In genomic region chr2:163787086-163787485, GRCm38 (mm10) we compare ENCODE assay signal across 19 mouse cellular contexts. TPM values are rescaled to one million over a fixed set of nuclear protein-coding genes. Genes with fewer than 3 reads are reported as not detected.
"Had no signal": no experiment of that assay in that cellular context is flagged by ENCODE, and none has a peak within 500 bp of the region (broad histone marks: within the 10 kb centered on the region; RNA-seq: fewer than 3 reads in every experiment).

No protein-coding gene starts in this region.

- H3K36me3 ChIP-seq: embryonic facial prominence, embryonic 10.5 days; embryonic facial prominence, embryonic 12.5 days; embryonic facial prominence, embryonic 13.5 days; embryonic facial prominence, embryonic 15.5 days; forebrain, embryonic 10.5 days; forebrain, embryonic 12.5 days; forebrain, embryonic 15.5 days; heart, embryonic 10.5 days had no signal

- H3K9ac ChIP-seq: embryonic facial prominence, embryonic 12.5 days; embryonic facial prominence, embryonic 13.5 days; embryonic facial prominence, embryonic 15.5 days; forebrain, embryonic 12.5 days; forebrain, embryonic 13.5 days; forebrain, embryonic 15.5 days; forebrain, postnatal 0 days had no signal

- ATAC-seq: forebrain, embryonic 15.5 days; forebrain, embryonic 16.5 days had no signal

- DNase-seq: gastrocnemius, postnatal 10 days; gastrocnemius, postnatal 14 days had no signal

- H3K4me1 ChIP-seq: embryonic facial prominence, embryonic 10.5 days; embryonic facial prominence, embryonic 12.5 days; embryonic facial prominence, embryonic 13.5 days; embryonic facial prominence, embryonic 15.5 days; forebrain, embryonic 10.5 days; forebrain, embryonic 12.5 days; forebrain, embryonic 13.5 days; forebrain, embryonic 15.5 days had no signal

- H3K4me2 ChIP-seq: embryonic facial prominence, embryonic 12.5 days; embryonic facial prominence, embryonic 13.5 days; embryonic facial prominence, embryonic 15.5 days; forebrain, embryonic 12.5 days; forebrain, embryonic 13.5 days; forebrain, embryonic 15.5 days had no signal

- H3K27me3 ChIP-seq: embryonic facial prominence, embryonic 12.5 days; embryonic facial prominence, embryonic 13.5 days; embryonic facial prominence, embryonic 15.5 days; forebrain, embryonic 12.5 days; forebrain, embryonic 13.5 days; forebrain, embryonic 15.5 days had no signal

- H3K4me3 ChIP-seq: embryonic facial prominence, embryonic 10.5 days; embryonic facial prominence, embryonic 12.5 days; embryonic facial prominence, embryonic 13.5 days; embryonic facial prominence, embryonic 15.5 days; erythroblast, embryonic 14.5 days; forebrain, embryonic 10.5 days; forebrain, embryonic 12.5 days; forebrain, embryonic 13.5 days; forebrain, embryonic 15.5 days; gastrocnemius, adult 2 months; heart, adult 2 months; heart, embryonic 10.5 days had no signal

- H3K9me3 ChIP-seq: embryonic facial prominence, embryonic 10.5 days; embryonic facial prominence, embryonic 12.5 days; embryonic facial prominence, embryonic 13.5 days; embryonic facial prominence, embryonic 15.5 days; forebrain, embryonic 10.5 days; forebrain, embryonic 12.5 days; forebrain, embryonic 13.5 days; forebrain, embryonic 15.5 days; heart, embryonic 10.5 days had no signal

- H3K27ac ChIP-seq: embryonic facial prominence, embryonic 10.5 days; embryonic facial prominence, embryonic 12.5 days; embryonic facial prominence, embryonic 13.5 days; embryonic facial prominence, embryonic 15.5 days; forebrain, embryonic 10.5 days; forebrain, embryonic 12.5 days; forebrain, embryonic 13.5 days; forebrain, embryonic 15.5 days; gastrocnemius, adult 2 months; heart, adult 2 months; heart, embryonic 10.5 days had no signal

RNA-seq across cellular contexts. Expression of gene Ccn5, which starts 33.6 kb away (rescaled TPM):
- total RNA-seq: common myeloid progenitor, adult 5-6 weeks; forebrain, postnatal 0 days; granulocyte monocyte progenitor cell, adult 5-6 weeks had no signal
- polyA plus RNA-seq: embryonic facial prominence, embryonic 11.5 days; erythroblast, embryonic 14.5 days had no signal
